Mouse (Mus musculus): ENCODE measurements around the gene Zfp488. TPM values are rescaled to one million over a fixed set of nuclear protein-coding genes. Genes with fewer than 3 reads are reported as not detected.

Gene Zfp488
- 0.08 and 0.09 TPM in 2 replicates for polyA plus RNA-seq (2014; fragmentation: Nextera tagmentation; extraction: Ambion mirVana)

- Histone ChIP-seq H3K9me3 (ENCODE audit: control insufficient read depth, low read length) (no peaks in the 10 kb centered on the region), H3K27me3 (ENCODE audit: control insufficient read depth, insufficient read depth, low read length) (no peaks in the 10 kb centered on the region), H3K9ac (ENCODE audit: low read length) (peak within 1 kb of the TSS; percentile 33), H3K4me3 (ENCODE audit: low read depth, low read length) (peak within 1 kb of the TSS; percentile 26), H3K4me2 (ENCODE audit: low read depth, low read length, severe bottlenecking) (peak within 1 kb of the TSS; percentile 55), H3K27ac (ENCODE audit: low read depth, low read length) (no peak within 1 kb of the TSS), H3K36me3 (ENCODE audit: control insufficient read depth, insufficient read depth, low read length) (no peaks in the 10 kb centered on the region), H3K4me1 (replicated peaks; ENCODE audit: control insufficient read depth, insufficient read depth, low read length) (no peaks in the 10 kb centered on the region)
- ATAC-seq (replicated peaks; ENCODE audit: low FRiP score): peak; percentile 67
- DNase-seq (ENCODE audit: low spot score): peak; percentile 63
- 2% methylated on average over 25 of the region's 25 CpGs for WGBS
These were observed at the start of gene Zfp488 for GRCm38 (mm10) chr14:33978604-33979059. TSS of gene Zfp488 (minus strand) at chr14:33978764.

GRCm38 (mm10) chr14:34026710-34027109 lies 48.1 kb upstream of the Zfp488 start:
- ATAC-seq (replicated peaks; ENCODE audit: low FRiP score) (no peak), DNase-seq (ENCODE audit: low spot score) (no peak)
- no peaks in the 10 kb centered on the region for H3K4me1 ChIP-seq (replicated peaks; ENCODE audit: control insufficient read depth, insufficient read depth, low read length)
- H3K4me3 ChIP-seq (ENCODE audit: low read depth, low read length): no peak overlapping the region
- 83% methylated on average over 2 of the region's 2 CpGs for WGBS
- H3K36me3 ChIP-seq (ENCODE audit: control insufficient read depth, insufficient read depth, low read length): no peaks in the 10 kb centered on the region
- no peaks in the 10 kb centered on the region for H3K27me3 ChIP-seq (ENCODE audit: control insufficient read depth, insufficient read depth, low read length)
- no peak overlapping the region for H3K27ac ChIP-seq (ENCODE audit: low read depth, low read length)
- no peaks in the 10 kb centered on the region for H3K9me3 ChIP-seq (ENCODE audit: control insufficient read depth, low read length)
- no peak overlapping the region for H3K9ac ChIP-seq (ENCODE audit: low read length)
- no peak overlapping the region for H3K4me2 ChIP-seq (ENCODE audit: low read depth, low read length, severe bottlenecking)

- ATAC-seq (replicated peaks; ENCODE audit: low FRiP score) (no peak), DNase-seq (ENCODE audit: low spot score) (no peak)
- WGBS: 89% methylated on average over 2 of the region's 2 CpGs
- no peaks in the 10 kb centered on the region for H3K36me3 ChIP-seq (ENCODE audit: control insufficient read depth, insufficient read depth, low read length)
- H3K27ac ChIP-seq (ENCODE audit: low read depth, low read length): no peak overlapping the region
- no peak overlapping the region for H3K9ac ChIP-seq (ENCODE audit: low read length)
- no peaks in the 10 kb centered on the region for H3K4me1 ChIP-seq (replicated peaks; ENCODE audit: control insufficient read depth, insufficient read depth, low read length)
- H3K9me3 ChIP-seq (ENCODE audit: control insufficient read depth, low read length): no peaks in the 10 kb centered on the region
- no peaks in the 10 kb centered on the region for H3K27me3 ChIP-seq (ENCODE audit: control insufficient read depth, insufficient read depth, low read length)
- H3K4me3 ChIP-seq (ENCODE audit: low read depth, low read length): no peak overlapping the region
- no peak overlapping the region for H3K4me2 ChIP-seq (ENCODE audit: low read depth, low read length, severe bottlenecking)
These were observed 38.4 kb upstream of the Zfp488 start for GRCm38 (mm10) chr14:34016938-34017337.

- Histone ChIP-seq H3K4me1 (replicated peaks; ENCODE audit: control insufficient read depth, insufficient read depth, low read length) (no peaks in the 10 kb centered on the region), H3K27ac (ENCODE audit: low read depth, low read length) (no peak within 1 kb of the TSS), H3K9me3 (ENCODE audit: control insufficient read depth, low read length) (no peaks in the 10 kb centered on the region), H3K36me3 (ENCODE audit: control insufficient read depth, insufficient read depth, low read length) (no peaks in the 10 kb centered on the region), H3K27me3 (ENCODE audit: control insufficient read depth, insufficient read depth, low read length) (no peaks in the 10 kb centered on the region), H3K9ac (ENCODE audit: low read length) (no peak within 1 kb of the TSS), H3K4me2 (ENCODE audit: low read depth, low read length, severe bottlenecking) (no peak within 1 kb of the TSS), H3K4me3 (ENCODE audit: low read depth, low read length) (no peak within 1 kb of the TSS)
- ATAC-seq (replicated peaks; ENCODE audit: low FRiP score) (no peak), DNase-seq (ENCODE audit: low spot score) (no peak)
- 95% methylated on average over 4 of the region's 4 CpGs for WGBS
These were observed 37.8 kb upstream of the Zfp488 start, which contains the start of gene Gm5460 for GRCm38 (mm10) chr14:34016381-34016780. TSS of gene Gm5460 (plus strand) at chr14:34016758.

GRCm38 (mm10) chr14:34015063-34015462 lies 36.5 kb upstream of the Zfp488 start, which contains the start of gene Gm30083:
TSS of gene Gm30083 (minus strand) at chr14:34015182.
- Histone ChIP-seq H3K9me3 (ENCODE audit: control insufficient read depth, low read length) (no peaks in the 10 kb centered on the region), H3K4me3 (ENCODE audit: low read depth, low read length) (no peak within 1 kb of the TSS), H3K27ac (ENCODE audit: low read depth, low read length) (no peak within 1 kb of the TSS), H3K4me1 (replicated peaks; ENCODE audit: control insufficient read depth, insufficient read depth, low read length) (no peaks in the 10 kb centered on the region), H3K36me3 (ENCODE audit: control insufficient read depth, insufficient read depth, low read length) (no peaks in the 10 kb centered on the region), H3K4me2 (ENCODE audit: low read depth, low read length, severe bottlenecking) (no peak within 1 kb of the TSS), H3K9ac (ENCODE audit: low read length) (no peak within 1 kb of the TSS), H3K27me3 (ENCODE audit: control insufficient read depth, insufficient read depth, low read length) (no peaks in the 10 kb centered on the region)
- DNase-seq (ENCODE audit: low spot score) (no peak), ATAC-seq (replicated peaks; ENCODE audit: low FRiP score) (no peak)
- WGBS: 89% methylated on average over 3 of the region's 3 CpGs

GRCm38 (mm10) chr14:34002358-34002757 lies 23.8 kb upstream of the Zfp488 start:
- H3K4me3 ChIP-seq (ENCODE audit: low read depth, low read length): no peak overlapping the region
- 93% methylated on average over 5 of the region's 5 CpGs for WGBS
- ATAC-seq (replicated peaks; ENCODE audit: low FRiP score): no peak

GRCm38 (mm10) chr14:34001445-34001844 lies 22.9 kb upstream of the Zfp488 start:
- Histone ChIP-seq H3K9me3 (ENCODE audit: control insufficient read depth, low read length) (no peaks in the 10 kb centered on the region), H3K36me3 (ENCODE audit: control insufficient read depth, insufficient read depth, low read length) (no peaks in the 10 kb centered on the region), H3K4me3 (ENCODE audit: low read depth, low read length) (no peak overlapping the region), H3K27ac (ENCODE audit: low read depth, low read length) (no peak overlapping the region), H3K4me2 (ENCODE audit: low read depth, low read length, severe bottlenecking) (no peak overlapping the region), H3K4me1 (replicated peaks; ENCODE audit: control insufficient read depth, insufficient read depth, low read length) (no peaks in the 10 kb centered on the region), H3K27me3 (ENCODE audit: control insufficient read depth, insufficient read depth, low read length) (no peaks in the 10 kb centered on the region), H3K9ac (ENCODE audit: low read length) (no peak overlapping the region)
- ATAC-seq (replicated peaks; ENCODE audit: low FRiP score): no peak
- DNase-seq (ENCODE audit: low spot score): no peak

More at GRCm38 (mm10) chr14:34002358-34002757, 23.8 kb upstream of the Zfp488 start:
- Histone ChIP-seq H3K9me3 (ENCODE audit: control insufficient read depth, low read length) (no peaks in the 10 kb centered on the region), H3K9ac (ENCODE audit: low read length) (no peak overlapping the region), H3K27ac (ENCODE audit: low read depth, low read length) (no peak overlapping the region), H3K27me3 (ENCODE audit: control insufficient read depth, insufficient read depth, low read length) (no peaks in the 10 kb centered on the region), H3K36me3 (ENCODE audit: control insufficient read depth, insufficient read depth, low read length) (no peaks in the 10 kb centered on the region), H3K4me2 (ENCODE audit: low read depth, low read length, severe bottlenecking) (no peak overlapping the region), H3K4me1 (replicated peaks; ENCODE audit: control insufficient read depth, insufficient read depth, low read length) (no peaks in the 10 kb centered on the region)
- DNase-seq (ENCODE audit: low spot score): no peak

- Histone ChIP-seq H3K9ac (ENCODE audit: low read length) (no peak overlapping the region), H3K4me3 (ENCODE audit: low read depth, low read length) (no peak overlapping the region), H3K27ac (ENCODE audit: low read depth, low read length) (no peak overlapping the region), H3K4me2 (ENCODE audit: low read depth, low read length, severe bottlenecking) (no peak overlapping the region), H3K9me3 (ENCODE audit: control insufficient read depth, low read length) (no peaks in the 10 kb centered on the region), H3K4me1 (replicated peaks; ENCODE audit: control insufficient read depth, insufficient read depth, low read length) (no peaks in the 10 kb centered on the region), H3K36me3 (ENCODE audit: control insufficient read depth, insufficient read depth, low read length) (no peaks in the 10 kb centered on the region), H3K27me3 (ENCODE audit: control insufficient read depth, insufficient read depth, low read length) (no peaks in the 10 kb centered on the region)
- ATAC-seq (replicated peaks; ENCODE audit: low FRiP score) (no peak), DNase-seq (ENCODE audit: low spot score) (no peak)
These were observed 21.5 kb upstream of the Zfp488 start for GRCm38 (mm10) chr14:34000076-34000475.

DNA sequence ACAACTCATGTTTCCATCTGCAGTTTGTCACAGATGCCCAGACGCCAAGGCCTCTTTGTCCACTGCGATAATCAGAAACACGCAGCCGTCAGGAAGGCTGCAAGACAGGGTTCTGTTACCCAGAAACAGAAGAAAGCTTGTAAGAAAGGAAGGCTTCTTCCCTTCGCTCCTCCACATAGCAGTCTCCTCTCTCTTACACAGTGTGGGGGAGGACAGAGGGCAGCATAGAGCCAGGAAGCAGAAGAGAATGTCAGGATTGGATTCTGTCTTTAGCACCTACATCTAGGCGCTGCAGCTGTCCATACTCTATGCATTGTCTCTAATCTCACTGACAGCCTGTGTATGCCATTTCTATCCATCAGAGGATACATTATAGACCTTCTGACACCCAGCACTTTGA lies 18.9 kb upstream of the Zfp488 start:
- no peak for DNase-seq (ENCODE audit: low spot score)
- H3K9me3 ChIP-seq (ENCODE audit: control insufficient read depth, low read length): no peaks in the 10 kb centered on the region
- 71% methylated on average over 6 of the region's 6 CpGs for WGBS
- no peak overlapping the region for H3K9ac ChIP-seq (ENCODE audit: low read length)
- H3K27me3 ChIP-seq (ENCODE audit: control insufficient read depth, insufficient read depth, low read length): no peaks in the 10 kb centered on the region
- H3K27ac ChIP-seq (ENCODE audit: low read depth, low read length): no peak overlapping the region
- no peaks in the 10 kb centered on the region for H3K36me3 ChIP-seq (ENCODE audit: control insufficient read depth, insufficient read depth, low read length)
- no peak overlapping the region for H3K4me3 ChIP-seq (ENCODE audit: low read depth, low read length)
- H3K4me2 ChIP-seq (ENCODE audit: low read depth, low read length, severe bottlenecking): no peak overlapping the region
- ATAC-seq (replicated peaks; ENCODE audit: low FRiP score): no peak
- no peaks in the 10 kb centered on the region for H3K4me1 ChIP-seq (replicated peaks; ENCODE audit: control insufficient read depth, insufficient read depth, low read length)

Data from forebrain, embryonic 11.5 days (tissue).